Mouse (Mus musculus): ENCODE data around the gene Comt. TPM values are rescaled to one million over a fixed set of nuclear protein-coding genes. Genes with fewer than 3 reads are reported as not detected.

The Comt gene
- polyA plus RNA-seq, 1 experiment from 2014 or later, result 127 TPM

DNA sequence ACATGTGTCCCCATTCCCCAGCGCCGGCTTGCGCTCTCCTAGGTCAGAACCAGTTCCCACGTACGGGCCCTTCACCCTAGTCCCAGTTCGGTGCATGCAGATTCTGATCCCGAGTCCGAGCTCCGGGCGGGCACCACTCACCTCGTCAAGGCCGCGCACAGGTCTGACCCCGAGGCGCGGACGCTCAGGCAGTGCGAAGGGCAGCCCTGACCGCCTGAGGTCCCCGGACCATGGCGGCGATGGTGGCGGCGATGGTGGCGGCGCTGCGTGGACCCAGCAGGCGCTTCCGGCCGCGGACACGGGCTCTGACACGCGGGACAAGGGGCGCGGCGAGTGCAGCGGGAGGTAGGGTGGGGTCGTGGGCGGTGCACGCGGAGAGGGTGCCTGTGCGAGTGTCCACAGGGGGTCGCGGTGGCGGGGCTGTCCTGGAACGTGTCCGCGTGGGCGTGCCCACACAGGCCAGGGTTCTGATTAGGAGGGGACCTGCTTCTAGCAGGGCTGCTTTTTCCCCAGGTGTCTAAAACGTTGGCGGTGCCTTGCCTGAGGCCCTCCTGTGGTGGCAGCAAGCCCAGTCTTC lies 349 bp downstream of the Comt start, which contains the start of gene Txnrd2:
Gene Txnrd2, plus strand, starts transcription at position 170 of the 577 bp plus-strand sequence.
- Histone ChIP-seq H3K27me3 (ENCODE audit: insufficient read depth, low read length) (no peaks in the 10 kb centered on the region), H3K9me3 (ENCODE audit: low read length) (no peaks in the 10 kb centered on the region), H3K27ac (ENCODE audit: low read length) (peak within 1 kb of the TSS; percentile 74), H3K36me3 (ENCODE audit: insufficient read depth, low read length) (peaks cover 5% of the 10 kb centered on the region), H3K4me2 (replicated peaks; ENCODE audit: low read depth, low read length) (peak within 1 kb of the TSS; percentile 93), H3K4me1 (ENCODE audit: insufficient read depth, low read length) (peaks cover 35% of the 10 kb centered on the region), H3K9ac (replicated peaks; ENCODE audit: low read length) (peak within 1 kb of the TSS; percentile 88), H3K4me3 (ENCODE audit: low read length) (peak within 1 kb of the TSS; percentile 83)
- ATAC-seq (ENCODE audit: low FRiP score, low TSS enrichment), result peak; percentile 86
- 0% methylated on average over 51 of the region's 52 CpGs for WGBS

DNA sequence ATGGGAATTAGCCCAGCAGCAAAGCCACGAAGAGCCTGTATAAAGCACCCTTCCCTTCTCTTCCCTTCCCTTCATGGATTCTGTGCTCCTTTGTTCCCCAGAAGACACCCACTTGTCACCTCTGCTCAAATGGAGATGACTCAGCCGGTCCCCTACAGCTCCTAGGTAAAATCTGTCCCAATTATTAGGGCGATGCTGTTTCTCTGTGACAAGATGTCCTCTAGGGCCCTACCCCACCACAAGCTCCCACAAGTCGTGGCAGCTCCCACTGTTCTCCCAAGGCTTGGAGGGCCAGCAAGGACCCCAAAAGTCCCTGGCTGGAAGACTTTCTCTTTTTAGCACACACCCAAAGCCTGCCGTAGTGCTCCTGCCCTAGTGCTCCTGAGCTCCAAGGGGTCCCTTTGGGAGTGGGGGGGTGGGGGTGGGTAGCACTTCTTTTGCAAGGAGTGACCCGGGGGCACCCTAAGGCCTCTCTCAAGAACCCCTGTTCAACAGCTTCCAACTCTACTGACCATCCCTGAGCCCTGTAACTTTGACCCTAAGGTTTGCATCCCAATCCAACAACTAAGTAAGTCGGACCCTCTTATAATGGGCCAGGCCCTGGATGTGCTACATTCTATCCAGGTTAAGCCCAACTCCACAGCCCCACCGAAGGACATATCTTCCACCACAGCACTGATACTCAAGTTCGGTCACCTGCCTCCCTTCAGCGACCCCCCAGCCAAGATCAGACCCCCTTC lies 1.0 kb downstream of the Comt start:
- no peaks in the 10 kb centered on the region for H3K27me3 ChIP-seq (ENCODE audit: insufficient read depth, low read length)
- peak overlapping the region; percentile 88 for H3K9ac ChIP-seq (replicated peaks; ENCODE audit: low read length)
- peak; percentile 1 for ATAC-seq (ENCODE audit: low FRiP score, low TSS enrichment)
- peaks cover 35% of the 10 kb centered on the region for H3K4me1 ChIP-seq (ENCODE audit: insufficient read depth, low read length)
- H3K4me3 ChIP-seq (ENCODE audit: low read length), result peak overlapping the region; percentile 83
- peak overlapping the region; percentile 93 for H3K4me2 ChIP-seq (replicated peaks; ENCODE audit: low read depth, low read length)
- 18% methylated on average over 10 of the region's 10 CpGs for WGBS
- H3K36me3 ChIP-seq (ENCODE audit: insufficient read depth, low read length), result peaks cover 5% of the 10 kb centered on the region
- peak overlapping the region; percentile 74 for H3K27ac ChIP-seq (ENCODE audit: low read length)
- H3K9me3 ChIP-seq (ENCODE audit: low read length), result no peaks in the 10 kb centered on the region

DNA sequence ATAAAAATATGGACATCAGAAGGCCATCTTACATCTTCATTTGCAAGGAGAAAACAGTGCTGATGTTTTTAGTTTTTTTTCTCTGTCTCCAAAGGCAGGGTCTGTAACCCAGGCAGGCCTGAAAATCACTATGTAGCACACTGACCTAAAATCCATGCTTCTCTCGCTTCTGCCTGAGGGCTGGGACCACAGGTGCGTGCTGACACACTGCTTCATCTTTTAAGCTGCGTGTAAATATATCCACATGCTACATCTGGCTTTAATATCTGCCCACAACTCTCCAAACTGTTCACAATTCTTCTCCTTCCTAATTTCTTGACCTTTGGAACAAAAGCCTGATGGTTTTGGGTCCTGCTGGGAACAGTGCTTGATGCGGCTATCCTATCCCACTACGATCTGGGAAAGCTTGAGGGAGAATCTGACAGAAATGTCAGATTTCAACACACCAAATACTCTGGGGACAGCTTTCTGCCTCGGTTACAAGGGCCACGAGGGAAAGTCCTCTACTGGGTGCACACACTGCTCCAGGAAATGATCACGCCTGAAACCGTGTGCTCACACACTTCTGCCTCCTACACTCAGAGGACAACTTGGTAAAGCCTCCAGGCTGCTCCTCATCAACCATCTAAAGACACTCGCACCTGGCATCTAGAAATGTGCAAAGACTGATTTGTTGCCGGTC lies 2.1 kb downstream of the Comt start:
- Histone ChIP-seq H3K27me3 (ENCODE audit: insufficient read depth, low read length) (no peaks in the 10 kb centered on the region), H3K9ac (replicated peaks; ENCODE audit: low read length) (peak overlapping the region; percentile 39; the same call in 1 of the 2 replicates), H3K4me3 (ENCODE audit: low read length) (no peak overlapping the region), H3K9me3 (ENCODE audit: low read length) (no peaks in the 10 kb centered on the region), H3K4me2 (replicated peaks; ENCODE audit: low read depth, low read length) (peak overlapping the region; percentile 93), H3K27ac (ENCODE audit: low read length) (no peak overlapping the region; the same call in 1 of the 2 replicates), H3K4me1 (ENCODE audit: insufficient read depth, low read length) (peaks cover 35% of the 10 kb centered on the region), H3K36me3 (ENCODE audit: insufficient read depth, low read length) (peaks cover 5% of the 10 kb centered on the region)
- 70% methylated on average over 11 of the region's 11 CpGs for WGBS
- no peak for ATAC-seq (ENCODE audit: low FRiP score, low TSS enrichment)

DNA sequence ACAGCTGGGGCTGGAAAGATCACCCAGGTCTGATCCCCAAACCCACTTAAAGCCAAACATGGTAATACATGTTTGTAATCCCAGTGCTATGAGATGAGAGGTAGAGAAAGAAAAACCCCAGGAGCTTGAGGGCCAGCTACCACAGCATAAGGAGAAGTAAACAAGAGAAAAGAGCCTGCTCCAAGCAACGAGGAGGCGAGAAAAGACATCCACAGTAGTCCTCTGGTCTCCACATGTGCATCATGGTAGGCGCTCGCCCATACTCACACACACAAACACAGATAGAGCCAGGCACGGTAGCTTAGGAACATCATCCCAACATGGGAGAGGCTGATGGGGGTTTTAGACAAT lies 2.8 kb downstream of the Comt start:
- ATAC-seq (ENCODE audit: low FRiP score, low TSS enrichment), result no peak
- 82% methylated on average over 5 of the region's 5 CpGs for WGBS
- peaks cover 5% of the 10 kb centered on the region for H3K36me3 ChIP-seq (ENCODE audit: insufficient read depth, low read length)
- H3K9me3 ChIP-seq (ENCODE audit: low read length), result no peaks in the 10 kb centered on the region
- no peak overlapping the region; the same call in 1 of the 2 replicates for H3K9ac ChIP-seq (replicated peaks; ENCODE audit: low read length)
- peak overlapping the region; percentile 63 for H3K27ac ChIP-seq (ENCODE audit: low read length)
- H3K4me1 ChIP-seq (ENCODE audit: insufficient read depth, low read length), result peaks cover 35% of the 10 kb centered on the region
- H3K27me3 ChIP-seq (ENCODE audit: insufficient read depth, low read length), result no peaks in the 10 kb centered on the region
- H3K4me2 ChIP-seq (replicated peaks; ENCODE audit: low read depth, low read length), result no peak overlapping the region; the same call in 1 of the 2 replicates
- no peak overlapping the region for H3K4me3 ChIP-seq (ENCODE audit: low read length)

DNA sequence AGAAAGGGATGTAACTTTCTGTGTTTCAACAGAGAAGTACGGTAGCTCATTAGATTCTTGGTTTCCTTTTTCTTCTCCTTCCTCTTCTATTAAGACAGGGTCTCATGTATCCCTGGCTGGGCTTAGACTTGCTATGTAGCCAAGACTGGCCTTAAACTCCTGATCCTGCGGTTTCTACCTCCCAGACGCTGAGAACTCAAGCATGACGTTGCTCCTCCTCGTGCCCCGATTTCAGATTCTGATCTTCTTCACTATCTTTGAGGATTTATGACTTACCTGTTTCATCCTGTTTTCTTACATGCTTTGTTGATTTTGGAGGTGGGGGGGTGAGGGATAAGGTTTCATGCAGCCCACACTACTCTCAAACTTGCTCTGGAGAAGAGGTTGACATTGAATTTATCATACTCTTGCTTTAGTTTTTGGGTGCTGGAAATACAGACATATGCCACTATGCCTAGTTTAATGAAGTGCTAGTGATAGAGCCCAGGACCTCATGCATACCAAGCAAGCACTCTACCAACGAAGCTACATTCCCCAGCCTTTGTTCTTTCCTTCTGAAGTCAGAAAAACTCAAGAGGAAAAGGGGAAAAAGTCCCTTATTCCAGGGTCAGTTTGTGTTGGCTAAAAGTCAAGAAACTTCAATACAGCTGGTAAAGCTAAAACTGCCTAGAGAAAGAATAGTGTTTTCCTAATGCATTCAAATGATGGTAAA lies 3.3 kb downstream of the Comt start:
- H3K27ac ChIP-seq (ENCODE audit: low read length), result peak overlapping the region; percentile 63
- peaks cover 35% of the 10 kb centered on the region for H3K4me1 ChIP-seq (ENCODE audit: insufficient read depth, low read length)
- peaks cover 5% of the 10 kb centered on the region for H3K36me3 ChIP-seq (ENCODE audit: insufficient read depth, low read length)
- no peak for ATAC-seq (ENCODE audit: low FRiP score, low TSS enrichment)
- no peak overlapping the region for H3K4me3 ChIP-seq (ENCODE audit: low read length)
- H3K27me3 ChIP-seq (ENCODE audit: insufficient read depth, low read length), result no peaks in the 10 kb centered on the region
- H3K9ac ChIP-seq (replicated peaks; ENCODE audit: low read length), result no peak overlapping the region; the same call in 1 of the 2 replicates
- no peaks in the 10 kb centered on the region for H3K9me3 ChIP-seq (ENCODE audit: low read length)
- 30% methylated on average over 7 of the region's 7 CpGs for WGBS
- H3K4me2 ChIP-seq (replicated peaks; ENCODE audit: low read depth, low read length), result no peak overlapping the region

DNA sequence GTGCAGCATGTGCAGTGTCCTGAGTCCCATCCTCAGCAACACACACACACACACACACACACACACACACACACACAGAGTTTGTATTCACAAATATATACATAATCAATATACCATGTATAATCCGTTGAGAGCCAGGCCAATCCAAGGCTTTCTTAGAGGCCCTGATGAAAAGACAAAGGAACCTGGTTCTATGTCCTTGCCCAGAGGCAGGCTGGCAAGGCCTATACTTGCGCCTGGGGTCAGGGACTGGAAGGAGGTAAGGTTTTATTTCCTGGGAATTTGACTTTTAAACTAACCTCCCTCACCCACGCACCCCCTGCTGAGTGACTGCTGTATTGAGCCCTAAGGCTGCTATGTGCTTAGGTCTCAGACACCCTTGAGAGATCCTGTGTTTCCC lies 6.1 kb downstream of the Comt start:
- Histone ChIP-seq H3K9me3 (ENCODE audit: low read length) (no peaks in the 10 kb centered on the region), H3K4me2 (replicated peaks; ENCODE audit: low read depth, low read length) (no peak overlapping the region), H3K9ac (replicated peaks; ENCODE audit: low read length) (no peak overlapping the region), H3K4me1 (ENCODE audit: insufficient read depth, low read length) (peaks cover 39% of the 10 kb centered on the region), H3K27me3 (ENCODE audit: insufficient read depth, low read length) (no peaks in the 10 kb centered on the region), H3K36me3 (ENCODE audit: insufficient read depth, low read length) (peaks cover 6% of the 10 kb centered on the region), H3K27ac (ENCODE audit: low read length) (no peak overlapping the region), H3K4me3 (ENCODE audit: low read length) (no peak overlapping the region)
- 69% methylated on average over 3 of the region's 3 CpGs for WGBS
- no peak for ATAC-seq (ENCODE audit: low FRiP score, low TSS enrichment)

DNA sequence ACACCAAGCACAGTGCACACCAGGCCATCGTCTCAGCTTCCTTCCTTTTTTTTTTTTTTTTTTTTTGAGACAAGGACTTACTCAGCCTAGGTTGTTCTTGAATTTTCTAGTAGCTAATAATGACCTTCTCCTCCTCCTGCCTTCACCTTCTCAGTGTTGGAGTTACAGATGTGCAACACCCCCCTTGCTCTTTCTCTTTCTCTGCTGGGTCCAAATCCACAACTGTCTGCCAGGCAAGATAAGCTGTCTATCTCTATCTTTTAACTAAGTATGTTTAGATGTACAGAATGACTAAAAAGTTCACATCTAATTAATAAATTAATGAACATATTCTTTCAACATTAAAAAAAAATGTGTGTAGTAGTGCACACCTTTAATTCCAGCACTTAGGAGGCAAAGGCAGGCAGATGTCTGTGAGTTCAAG lies 7.0 kb downstream of the Comt start:
- no peak overlapping the region for H3K27ac ChIP-seq (ENCODE audit: low read length)
- H3K36me3 ChIP-seq (ENCODE audit: insufficient read depth, low read length), result peaks cover 10% of the 10 kb centered on the region
- H3K4me3 ChIP-seq (ENCODE audit: low read length), result no peak overlapping the region
- no peaks in the 10 kb centered on the region for H3K27me3 ChIP-seq (ENCODE audit: insufficient read depth, low read length)
- no peak overlapping the region for H3K4me2 ChIP-seq (replicated peaks; ENCODE audit: low read depth, low read length)
- H3K9me3 ChIP-seq (ENCODE audit: low read length), result no peaks in the 10 kb centered on the region
- 82% methylated on average over 1 of the region's 1 CpGs for WGBS
- H3K9ac ChIP-seq (replicated peaks; ENCODE audit: low read length), result no peak overlapping the region
- no peak for ATAC-seq (ENCODE audit: low FRiP score, low TSS enrichment)
- peaks cover 32% of the 10 kb centered on the region for H3K4me1 ChIP-seq (ENCODE audit: insufficient read depth, low read length)

DNA sequence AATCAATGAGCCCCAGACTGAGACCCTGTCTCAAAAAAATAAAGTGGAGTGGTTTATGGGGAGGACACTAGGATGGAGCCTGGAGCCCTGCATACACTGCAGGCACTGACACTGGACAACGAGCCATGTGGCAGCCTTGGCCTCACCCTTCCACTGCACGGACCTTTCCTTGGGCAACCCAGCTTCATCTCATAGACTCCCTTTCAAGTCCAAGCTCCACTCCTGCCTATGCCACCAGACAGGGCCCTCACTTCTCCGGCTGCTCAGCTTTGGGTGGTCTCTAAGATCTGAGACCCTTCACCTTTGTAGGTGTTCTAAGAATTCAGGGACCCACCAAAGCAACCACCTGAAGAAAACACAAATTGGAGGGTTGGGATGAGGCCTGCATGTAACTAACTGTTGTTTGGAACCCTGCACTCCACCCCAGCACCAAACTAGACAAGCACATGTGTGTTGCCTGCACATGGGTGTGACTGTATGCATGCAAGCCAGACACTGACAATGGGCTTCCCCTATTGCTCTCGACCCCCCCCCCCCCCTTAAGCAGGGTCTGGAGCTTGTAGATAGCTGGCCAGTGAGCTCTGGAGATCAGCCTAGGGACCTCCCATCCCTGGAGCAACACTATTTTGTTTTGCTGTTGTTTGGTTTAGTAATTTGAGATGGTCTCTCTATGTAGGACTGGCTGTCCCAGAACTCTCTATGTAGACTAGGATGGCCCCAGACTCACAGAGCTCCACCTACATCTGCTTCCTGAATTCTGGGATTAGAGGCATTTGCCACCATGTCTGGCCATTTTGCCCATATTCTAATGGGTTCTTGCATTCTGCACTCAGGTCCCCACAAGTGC lies 7.7 kb downstream of the Comt start:
- Histone ChIP-seq H3K36me3 (ENCODE audit: insufficient read depth, low read length) (peaks cover 10% of the 10 kb centered on the region), H3K27ac (ENCODE audit: low read length) (no peak overlapping the region), H3K27me3 (ENCODE audit: insufficient read depth, low read length) (no peaks in the 10 kb centered on the region), H3K9ac (replicated peaks; ENCODE audit: low read length) (no peak overlapping the region), H3K9me3 (ENCODE audit: low read length) (no peaks in the 10 kb centered on the region), H3K4me2 (replicated peaks; ENCODE audit: low read depth, low read length) (no peak overlapping the region), H3K4me3 (ENCODE audit: low read length) (no peak overlapping the region), H3K4me1 (ENCODE audit: insufficient read depth, low read length) (peaks cover 25% of the 10 kb centered on the region)
- no peak; the same call in 1 of the 2 replicates for ATAC-seq (ENCODE audit: low FRiP score, low TSS enrichment)
- 91% methylated on average over 4 of the region's 4 CpGs for WGBS

DNA sequence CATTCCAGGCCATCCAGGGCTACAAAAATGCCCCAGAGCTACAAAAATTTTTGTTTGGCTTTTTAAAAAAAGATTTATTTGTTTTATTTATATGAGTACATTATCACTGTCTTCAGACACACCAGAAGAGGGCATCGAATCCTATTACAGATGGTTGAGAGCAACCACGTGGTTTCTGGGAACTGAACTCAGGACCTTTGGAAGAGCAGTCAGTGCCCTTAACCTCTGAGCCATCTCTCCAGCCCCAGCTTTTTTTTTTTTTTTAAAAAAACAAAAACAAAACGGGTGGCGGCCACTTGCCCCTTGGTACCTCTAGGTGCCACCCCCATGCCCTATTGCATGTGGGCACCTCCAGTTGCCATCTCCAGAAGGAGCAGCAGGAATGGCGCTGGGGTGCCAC lies 9.2 kb downstream of the Comt start:
- Histone ChIP-seq H3K27ac (ENCODE audit: low read length) (no peak overlapping the region), H3K4me3 (ENCODE audit: low read length) (no peak overlapping the region), H3K4me2 (replicated peaks; ENCODE audit: low read depth, low read length) (no peak overlapping the region), H3K36me3 (ENCODE audit: insufficient read depth, low read length) (peaks cover 13% of the 10 kb centered on the region), H3K9me3 (ENCODE audit: low read length) (no peaks in the 10 kb centered on the region), H3K27me3 (ENCODE audit: insufficient read depth, low read length) (no peaks in the 10 kb centered on the region), H3K9ac (replicated peaks; ENCODE audit: low read length) (no peak overlapping the region), H3K4me1 (ENCODE audit: insufficient read depth, low read length) (peaks cover 16% of the 10 kb centered on the region)
- no peak for ATAC-seq (ENCODE audit: low FRiP score, low TSS enrichment)
- whole genome bisulfite sequencing, result 86% methylated on average over 5 of the region's 5 CpGs
